8 mouse cellular contexts compared by ENCODE assay signal in genomic region chr19:6985951-6986708, GRCm38 (mm10). TPM values are rescaled to one million over a fixed set of nuclear protein-coding genes. Genes with fewer than 3 reads are reported as not detected.
DNase-seq lines count a peak whose midpoint lies in the region; ATAC-seq and TF ChIP-seq lines count a peak whose summit lies in the region.

No protein-coding gene starts in this region.

- H3K27me3 ChIP-seq in kidney, postnatal 0 days (ENCODE audit: insufficient read depth, low read length), result no peaks in the 10 kb centered on the region
- H3K27me3 ChIP-seq in embryonic facial prominence, embryonic 14.5 days (replicated peaks; ENCODE audit: control insufficient read depth, insufficient read depth, low read length), result no peaks in the 10 kb centered on the region
- no peaks in the 10 kb centered on the region for H3K27me3 ChIP-seq in hindbrain, postnatal 0 days (ENCODE audit: insufficient read depth, low read length)
- no peaks in the 10 kb centered on the region for H3K27me3 ChIP-seq in midbrain, embryonic 16.5 days (ENCODE audit: control insufficient read depth, insufficient read depth, low read depth, low read length)

- peaks cover 12% of the 10 kb centered on the region for H3K4me1 ChIP-seq in kidney, postnatal 0 days (replicated peaks; ENCODE audit: insufficient read depth, low read length)
- peaks cover 12% of the 10 kb centered on the region for H3K4me1 ChIP-seq in embryonic facial prominence, embryonic 14.5 days (ENCODE audit: control insufficient read depth, insufficient read depth, low read length)
- peaks cover 4% of the 10 kb centered on the region for H3K4me1 ChIP-seq in hindbrain, postnatal 0 days (ENCODE audit: insufficient read depth, low read length)
- H3K4me1 ChIP-seq in midbrain, embryonic 16.5 days (ENCODE audit: control insufficient read depth, insufficient read depth, low read length), result peaks cover 15% of the 10 kb centered on the region

- peak overlapping the region; percentile 87 for H3K4me2 ChIP-seq in kidney, postnatal 0 days (ENCODE audit: low read length)
- H3K4me2 ChIP-seq in embryonic facial prominence, embryonic 14.5 days (ENCODE audit: low read depth, low read length), result peak overlapping the region; percentile 85
- peak overlapping the region; percentile 79 for H3K4me2 ChIP-seq in hindbrain, postnatal 0 days (ENCODE audit: low read depth, low read length)
- H3K4me2 ChIP-seq in midbrain, embryonic 16.5 days (ENCODE audit: low read length), result peak overlapping the region; percentile 93

- no peak overlapping the region for H3K27ac ChIP-seq in kidney, postnatal 0 days
- peak overlapping the region; percentile 85; the same call in 1 of the 2 replicates for H3K27ac ChIP-seq in embryonic facial prominence, embryonic 14.5 days (replicated peaks; ENCODE audit: low read depth, low read length)
- peak overlapping the region; percentile 75; the same call in 1 of the 2 replicates for H3K27ac ChIP-seq in hindbrain, postnatal 0 days
- H3K27ac ChIP-seq in midbrain, embryonic 16.5 days (ENCODE audit: low read length), result no peak overlapping the region

- no peak for TF ChIP-seq CTCF in kidney, postnatal 0 days (IDR thresholded peaks at IDR 0.05; ENCODE audit: low read depth)
- TF ChIP-seq CTCF in hindbrain, postnatal 0 days (IDR thresholded peaks at IDR 0.05; ENCODE audit: low read depth), result no peak

- no peak for ATAC-seq in kidney, postnatal 0 days (replicated peaks; ENCODE audit: low FRiP score, low read depth)
- no peak for ATAC-seq in embryonic facial prominence, embryonic 14.5 days (ENCODE audit: low read depth)
- ATAC-seq in hindbrain, postnatal 0 days, result no peak
- ATAC-seq in midbrain, embryonic 16.5 days, result peak; percentile 3; the same call in 1 of the 2 replicates

- H3K9me3 ChIP-seq in kidney, postnatal 0 days (replicated peaks; ENCODE audit: low read length), result no peaks in the 10 kb centered on the region
- no peaks in the 10 kb centered on the region for H3K9me3 ChIP-seq in embryonic facial prominence, embryonic 14.5 days (ENCODE audit: control insufficient read depth, low read length)
- H3K9me3 ChIP-seq in hindbrain, postnatal 0 days (ENCODE audit: low read length), result no peaks in the 10 kb centered on the region
- no peaks in the 10 kb centered on the region for H3K9me3 ChIP-seq in midbrain, embryonic 16.5 days (replicated peaks; ENCODE audit: control insufficient read depth, low read length, poor library complexity, severe bottlenecking)

- peak overlapping the region; percentile 82; the same call in 1 of the 2 replicates for H3K4me3 ChIP-seq in kidney, postnatal 0 days (replicated peaks; ENCODE audit: low read depth, low read length)
- peak overlapping the region; percentile 89 for H3K4me3 ChIP-seq in embryonic facial prominence, embryonic 14.5 days (ENCODE audit: low read depth, low read length)
- no peak overlapping the region for H3K4me3 ChIP-seq in hindbrain, postnatal 0 days (ENCODE audit: low read length)
- H3K4me3 ChIP-seq in midbrain, embryonic 16.5 days (ENCODE audit: low read depth, low read length), result peak overlapping the region; percentile 81; the same call in 1 of the 2 replicates

- peaks cover 18% of the 10 kb centered on the region; the same call in 1 of the 2 replicates for H3K36me3 ChIP-seq in kidney, postnatal 0 days (ENCODE audit: insufficient read depth, low read length)
- peaks cover 34% of the 10 kb centered on the region for H3K36me3 ChIP-seq in embryonic facial prominence, embryonic 14.5 days (ENCODE audit: control insufficient read depth, insufficient read depth, low read length)
- H3K36me3 ChIP-seq in hindbrain, postnatal 0 days (ENCODE audit: insufficient read depth, low read length), result peaks cover 19% of the 10 kb centered on the region; the same call in 1 of the 2 replicates
- H3K36me3 ChIP-seq in midbrain, embryonic 16.5 days (ENCODE audit: control insufficient read depth, insufficient read depth, low read length), result peaks cover 5% of the 10 kb centered on the region

- H3K9ac ChIP-seq in kidney, postnatal 0 days (ENCODE audit: low read depth, low read length), result peak overlapping the region; percentile 86; the same call in 1 of the 2 replicates
- peak overlapping the region; percentile 92 for H3K9ac ChIP-seq in embryonic facial prominence, embryonic 14.5 days (ENCODE audit: low read depth, low read length)
- peak overlapping the region; percentile 78; the same call in 1 of the 2 replicates for H3K9ac ChIP-seq in hindbrain, postnatal 0 days (replicated peaks; ENCODE audit: low read length)
- peak overlapping the region; percentile 96; the same call in 1 of the 2 replicates for H3K9ac ChIP-seq in midbrain, embryonic 16.5 days (ENCODE audit: low read depth, low read length)

- WGBS in kidney, postnatal 0 days, result 81% methylated on average over 10 of the region's 10 CpGs
- 81% methylated on average over 9 of the region's 10 CpGs for WGBS in embryonic facial prominence, embryonic 14.5 days
- WGBS in hindbrain, postnatal 0 days, result 75% methylated on average over 10 of the region's 10 CpGs
- WGBS in midbrain, embryonic 16.5 days, result 84% methylated on average over 10 of the region's 10 CpGs

- no peak for DNase-seq in kidney, postnatal 0 days (ENCODE audit: low spot score)
- DNase-seq in kidney, postnatal 14 days, result no peak
- no peak for DNase-seq in embryonic facial prominence, embryonic 14.5 days (ENCODE audit: low spot score)
- no peak for DNase-seq in hindbrain, postnatal 0 days (ENCODE audit: low spot score)
- no peak for DNase-seq in adrenal gland, postnatal 10 days
- no peak for DNase-seq in urinary bladder, postnatal 14 days (ENCODE audit: low spot score)
- DNase-seq in testis, postnatal 10 days (ENCODE audit: low spot score), result no peak

RNA-seq across cellular contexts. Expression of gene Vegfb, which starts 1.3 kb away (rescaled TPM):
- polyA plus RNA-seq in kidney, postnatal 0 days (2015; fragmentation: Nextera tagmentation; extraction: Ambion mirVana), result 52.8 and 56.6 TPM in 2 replicates
- polyA plus RNA-seq in embryonic facial prominence, embryonic 14.5 days (2014; fragmentation: Nextera tagmentation; extraction: Ambion mirVana), result 41.0 and 43.9 TPM in 2 replicates
- 40.5 and 40.9 TPM in 2 replicates for total RNA-seq in hindbrain, postnatal 0 days (2014; rRNA removed)
- 90.8 and 92.3 TPM in 2 replicates for polyA plus RNA-seq in hindbrain, postnatal 0 days (2015; fragmentation: Nextera tagmentation; extraction: Ambion mirVana)
- 41.9 and 57.8 TPM in 2 replicates for polyA plus RNA-seq in midbrain, embryonic 16.5 days (2015; fragmentation: Nextera tagmentation; extraction: Ambion mirVana)
- total RNA-seq in adrenal gland, postnatal 10 days (2021), result 100 to 1,000 TPM; 110 to 139 TPM

RNA-seq across cellular contexts. Expression of gene Fkbp2, which starts 5.8 kb away (rescaled TPM):
- polyA plus RNA-seq in kidney, postnatal 0 days (2015; fragmentation: Nextera tagmentation; extraction: Ambion mirVana), result 128 and 129 TPM in 2 replicates
- polyA plus RNA-seq in embryonic facial prominence, embryonic 14.5 days (2014; fragmentation: Nextera tagmentation; extraction: Ambion mirVana), result 72.4 and 81.0 TPM in 2 replicates
- total RNA-seq in hindbrain, postnatal 0 days (2014; rRNA removed), result 8.3 and 29.2 TPM in 2 replicates
- 169 and 177 TPM in 2 replicates for polyA plus RNA-seq in hindbrain, postnatal 0 days (2015; fragmentation: Nextera tagmentation; extraction: Ambion mirVana)
- polyA plus RNA-seq in midbrain, embryonic 16.5 days (2015; fragmentation: Nextera tagmentation; extraction: Ambion mirVana), result 114 and 129 TPM in 2 replicates
- 10 to 100 TPM; 70.7 to 71.4 TPM for total RNA-seq in adrenal gland, postnatal 10 days (2021)

RNA-seq across cellular contexts. Expression of gene Dnajc4, which starts 6.2 kb away (rescaled TPM):
- 30.7 and 32.1 TPM in 2 replicates for polyA plus RNA-seq in kidney, postnatal 0 days (2015; fragmentation: Nextera tagmentation; extraction: Ambion mirVana)
- 21.7 and 22.1 TPM in 2 replicates for polyA plus RNA-seq in embryonic facial prominence, embryonic 14.5 days (2014; fragmentation: Nextera tagmentation; extraction: Ambion mirVana)
- 13.5 and 28.3 TPM in 2 replicates for total RNA-seq in hindbrain, postnatal 0 days (2014; rRNA removed)
- polyA plus RNA-seq in hindbrain, postnatal 0 days (2015; fragmentation: Nextera tagmentation; extraction: Ambion mirVana), result 25.6 and 29.5 TPM in 2 replicates
- 21.6 and 22.9 TPM in 2 replicates for polyA plus RNA-seq in midbrain, embryonic 16.5 days (2015; fragmentation: Nextera tagmentation; extraction: Ambion mirVana)
- total RNA-seq in adrenal gland, postnatal 10 days (2021), result 10 to 100 TPM; 46.0 to 58.5 TPM

RNA-seq across cellular contexts. Expression of gene Nudt22, which starts 9.8 kb away (rescaled TPM):
- polyA plus RNA-seq in kidney, postnatal 0 days (2015; fragmentation: Nextera tagmentation; extraction: Ambion mirVana), result 39.0 and 40.8 TPM in 2 replicates
- 21.9 and 22.9 TPM in 2 replicates for polyA plus RNA-seq in embryonic facial prominence, embryonic 14.5 days (2014; fragmentation: Nextera tagmentation; extraction: Ambion mirVana)
- 17.4 and 19.7 TPM in 2 replicates for total RNA-seq in hindbrain, postnatal 0 days (2014; rRNA removed)
- polyA plus RNA-seq in hindbrain, postnatal 0 days (2015; fragmentation: Nextera tagmentation; extraction: Ambion mirVana), result 20.8 and 23.1 TPM in 2 replicates
- polyA plus RNA-seq in midbrain, embryonic 16.5 days (2015; fragmentation: Nextera tagmentation; extraction: Ambion mirVana), result 19.4 and 19.6 TPM in 2 replicates
- total RNA-seq in adrenal gland, postnatal 10 days (2021), result 10 to 100 TPM; 29.4 to 34.1 TPM

RNA-seq across cellular contexts. Expression of gene Trpt1, which starts 9.8 kb away (rescaled TPM):
- 14.5 and 14.7 TPM in 2 replicates for polyA plus RNA-seq in kidney, postnatal 0 days (2015; fragmentation: Nextera tagmentation; extraction: Ambion mirVana)
- polyA plus RNA-seq in embryonic facial prominence, embryonic 14.5 days (2014; fragmentation: Nextera tagmentation; extraction: Ambion mirVana), result 10.1 and 13.4 TPM in 2 replicates
- total RNA-seq in hindbrain, postnatal 0 days (2014; rRNA removed), result 31.1 and 33.0 TPM in 2 replicates
- 22.9 and 23.5 TPM in 2 replicates for polyA plus RNA-seq in hindbrain, postnatal 0 days (2015; fragmentation: Nextera tagmentation; extraction: Ambion mirVana)
- 17.2 and 17.3 TPM in 2 replicates for polyA plus RNA-seq in midbrain, embryonic 16.5 days (2015; fragmentation: Nextera tagmentation; extraction: Ambion mirVana)
- 10 to 100 TPM; 13.3 to 21.3 TPM for total RNA-seq in adrenal gland, postnatal 10 days (2021)

Comparison
In these comparisons a context has a peak if more than half of its experiments do, and no peak if none do; other contexts are left out.
1. H3K27ac ChIP-seq: peak in embryonic facial prominence, embryonic 14.5 days (single experiment) and hindbrain, postnatal 0 days (single experiment); none in kidney, postnatal 0 days (single experiment) and midbrain, embryonic 16.5 days (single experiment).
2. Peak in every context shown above with its lines, with median percentiles within 50 percentile points of each other: H3K4me2 ChIP-seq and H3K9ac ChIP-seq.